Mouse (Mus musculus) midbrain, embryonic 12.5 days (tissue): ENCODE data around the gene Gm42669. TPM values are rescaled to one million over a fixed set of nuclear protein-coding genes. Genes with fewer than 3 reads are reported as not detected.

Experiments used
- ATAC-seq: fragments of 200-750 bp; cut with Nextera tagmentation; 2 replicates; pipeline ENCODE4 v1.8.0; 2017; ENCODE audit warnings: low read depth, moderate TSS enrichment, moderate library complexity; ENCODE audit not compliant: low FRiP score
- H3K27ac ChIP-seq: fragments of 300-500 bp; sonication (generic); replicated peaks from 2 replicates; pipeline ENCODE4 v1.5.1; 2016; ENCODE audit warnings: mild to moderate bottlenecking
- H3K27me3 ChIP-seq: fragments of 300-500 bp; sonication (generic); 2 replicates; pipeline ENCODE4 v1.6.1; 2016; ENCODE audit warnings: mild to moderate bottlenecking
- H3K36me3 ChIP-seq: fragments of 300-500 bp; sonication (generic); 2 replicates; pipeline ENCODE4 v1.6.1; 2016
- H3K4me1 ChIP-seq: fragments of 300-500 bp; sonication (generic); 2 replicates; pipeline ENCODE4 v1.6.1; 2016
- H3K4me2 ChIP-seq: fragments of 300-500 bp; sonication (generic); replicated peaks from 2 replicates; pipeline ENCODE4 v1.6.1; 2016; ENCODE audit warnings: mild to moderate bottlenecking, moderate library complexity
- H3K4me3 ChIP-seq: fragments of 300-500 bp; sonication (generic); 2 replicates; pipeline ENCODE4 v1.5.1; 2016; ENCODE audit warnings: mild to moderate bottlenecking
- H3K9ac ChIP-seq: fragments of 300-500 bp; sonication (generic); replicated peaks from 2 replicates; pipeline ENCODE4 v1.6.1; 2016; ENCODE audit warnings: mild to moderate bottlenecking, moderate library complexity
- H3K9me3 ChIP-seq: fragments of 300-500 bp; sonication (generic); 2 replicates; pipeline ENCODE4 v1.6.1; 2016; ENCODE audit warnings: mild to moderate bottlenecking
- WGBS: fragments of 180-500 bp; shearing (Covaris S2); methylation state at CpG from one replicate; pipeline ENCODE4 v1.1.7; 2016; 5-methylcytosine and 5-hydroxymethylcytosine counted together
- polyA plus RNA-seq: library from polyadenylated mRNA; unstranded; fragments of >200 nt; fragmentation: Nextera tagmentation; extraction: Ambion mirVana; gene quantifications from 2 replicates; pipeline ENCODE4 v1.2.1, GENCODE M21; 2016

The Gm42669 gene
- polyA plus RNA-seq: 0.27 and 0.56 TPM in 2 replicates

DNA sequence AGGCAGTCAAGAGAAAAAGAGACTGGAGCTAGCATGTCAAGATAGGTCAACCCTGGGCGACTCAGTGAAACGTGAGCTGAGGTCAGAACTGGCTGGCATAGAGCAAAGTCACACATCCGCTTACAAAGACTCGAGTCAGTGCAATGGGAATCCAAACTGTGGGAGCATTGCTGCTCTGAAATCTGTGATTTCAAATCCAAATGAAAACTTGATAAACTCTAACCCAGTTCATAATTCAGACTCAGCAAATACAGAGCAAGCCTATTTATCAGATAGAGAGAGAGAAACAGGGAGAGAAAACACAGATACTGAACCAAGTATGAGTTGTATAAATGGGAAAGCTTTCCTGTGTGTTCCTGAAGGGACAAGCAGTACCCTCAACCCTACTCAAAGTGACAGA, at the start of gene Gm42669:
Gene Gm42669, plus strand, starts transcription at position 301 of the 400 bp plus-strand sequence.
- Histone ChIP-seq H3K27me3 (no peaks in the 10 kb centered on the region), H3K27ac (no peak within 1 kb of the TSS), H3K9me3 (no peaks in the 10 kb centered on the region), H3K36me3 (peaks cover 36% of the 10 kb centered on the region), H3K4me3 (no peak within 1 kb of the TSS), H3K9ac (no peak within 1 kb of the TSS), H3K4me2 (no peak within 1 kb of the TSS), H3K4me1 (no peaks in the 10 kb centered on the region)
- no peak for ATAC-seq
- WGBS: 80% methylated on average over 4 of the region's 4 CpGs

DNA sequence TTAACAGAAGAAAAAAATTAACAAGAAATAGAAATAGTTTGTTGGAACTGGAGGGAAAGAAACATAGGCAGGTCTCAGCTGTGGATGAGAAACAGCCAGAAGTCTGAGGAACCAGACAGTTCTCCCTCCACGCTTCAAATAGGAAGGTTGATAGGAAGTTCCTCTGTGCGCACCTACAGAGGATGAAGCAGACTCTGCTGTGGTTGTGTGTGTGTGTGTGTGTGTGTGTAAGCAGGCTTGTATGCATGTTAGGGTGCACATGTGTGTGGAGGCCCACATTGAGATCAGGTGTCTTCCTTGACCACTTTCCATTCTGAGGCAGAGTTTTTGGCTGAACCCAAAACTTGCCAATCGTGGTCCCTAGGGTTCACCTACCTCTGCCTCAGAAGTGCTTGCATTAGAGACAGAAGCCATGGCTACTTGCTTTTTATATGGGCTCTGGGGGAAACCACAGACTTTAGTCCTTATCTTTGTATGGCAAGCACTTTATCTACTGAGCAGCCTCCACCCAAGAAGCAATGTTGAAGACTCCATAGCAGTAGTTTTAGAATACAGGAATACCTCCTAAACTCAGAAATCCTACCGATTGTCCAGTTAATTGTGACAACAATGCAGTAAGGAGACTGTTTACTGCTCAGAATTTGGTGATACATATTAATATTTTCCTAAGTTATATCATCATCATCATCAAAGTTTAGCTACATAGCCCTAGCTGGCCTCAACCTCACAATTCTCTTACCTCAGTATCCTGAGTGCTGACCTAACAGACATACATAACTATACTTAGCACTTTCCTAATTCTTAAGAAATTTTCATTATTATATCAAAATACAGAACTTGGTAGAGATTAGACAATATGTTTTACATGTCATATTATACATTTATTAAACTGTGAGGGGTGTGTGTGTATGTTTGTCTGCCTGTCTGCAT, 45.0 kb upstream of the Gm42669 start:
- Histone ChIP-seq H3K36me3 (no peaks in the 10 kb centered on the region), H3K9me3 (no peaks in the 10 kb centered on the region), H3K27ac (no peak overlapping the region), H3K4me1 (peaks cover 3% of the 10 kb centered on the region; the same call in 1 of the 2 replicates), H3K4me3 (no peak overlapping the region), H3K4me2 (no peak overlapping the region), H3K9ac (no peak overlapping the region), H3K27me3 (no peaks in the 10 kb centered on the region)
- no peak for ATAC-seq
- WGBS: 89% methylated on average over 4 of the region's 4 CpGs

DNA sequence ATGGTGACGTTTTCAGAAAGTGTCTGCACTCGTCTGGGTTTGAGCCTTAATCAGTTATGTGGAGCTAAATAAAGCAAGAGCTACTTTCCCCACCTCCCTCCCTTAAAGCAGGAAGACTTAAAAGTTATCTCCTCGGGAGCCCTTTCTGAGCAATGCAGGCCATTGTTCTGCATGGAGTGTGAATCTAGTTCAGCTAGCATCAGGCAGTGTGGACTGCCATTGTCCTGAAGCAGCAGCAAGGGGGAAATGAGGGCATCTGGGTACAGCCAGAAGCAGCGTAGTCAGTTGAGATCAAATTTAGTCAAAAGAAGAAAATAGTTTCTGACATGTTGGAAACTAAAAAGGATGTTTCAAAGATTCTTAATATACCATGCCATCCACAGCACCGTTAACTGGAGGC, 40.9 kb upstream of the Gm42669 start:
- H3K27ac ChIP-seq: no peak overlapping the region
- no peaks in the 10 kb centered on the region for H3K9me3 ChIP-seq
- no peak overlapping the region for H3K9ac ChIP-seq
- no peaks in the 10 kb centered on the region for H3K36me3 ChIP-seq
- no peak overlapping the region for H3K4me2 ChIP-seq
- H3K4me1 ChIP-seq: peaks cover 3% of the 10 kb centered on the region; the same call in 1 of the 2 replicates
- H3K27me3 ChIP-seq: no peaks in the 10 kb centered on the region
- no peak for ATAC-seq
- WGBS: 31% methylated on average over 5 of the region's 5 CpGs
- no peak overlapping the region for H3K4me3 ChIP-seq

DNA sequence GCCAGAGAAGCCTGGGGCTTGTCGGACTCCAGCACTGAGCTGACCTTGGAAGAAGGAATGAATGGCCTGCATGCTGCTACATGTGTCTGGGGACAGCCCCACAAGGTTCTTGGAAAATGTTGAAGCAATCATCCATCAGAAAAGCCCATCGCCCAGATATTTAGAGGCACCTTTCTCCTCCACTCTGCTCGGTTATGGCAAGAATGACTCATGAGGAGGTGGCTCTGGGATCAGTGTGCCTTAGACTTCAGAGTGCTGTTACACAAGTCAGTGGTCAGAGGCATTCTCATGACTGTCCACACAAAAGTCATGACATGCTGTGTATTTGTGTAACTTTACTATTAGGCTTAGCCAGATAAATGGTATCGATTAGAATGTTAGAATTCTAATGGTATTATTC, 40.3 kb upstream of the Gm42669 start:
- Histone ChIP-seq H3K27me3 (no peaks in the 10 kb centered on the region), H3K4me1 (peaks cover 3% of the 10 kb centered on the region; the same call in 1 of the 2 replicates), H3K4me2 (no peak overlapping the region), H3K9ac (no peak overlapping the region), H3K9me3 (no peaks in the 10 kb centered on the region), H3K4me3 (no peak overlapping the region), H3K27ac (no peak overlapping the region), H3K36me3 (no peaks in the 10 kb centered on the region)
- WGBS: 83% methylated on average over 4 of the region's 4 CpGs
- no peak for ATAC-seq

DNA sequence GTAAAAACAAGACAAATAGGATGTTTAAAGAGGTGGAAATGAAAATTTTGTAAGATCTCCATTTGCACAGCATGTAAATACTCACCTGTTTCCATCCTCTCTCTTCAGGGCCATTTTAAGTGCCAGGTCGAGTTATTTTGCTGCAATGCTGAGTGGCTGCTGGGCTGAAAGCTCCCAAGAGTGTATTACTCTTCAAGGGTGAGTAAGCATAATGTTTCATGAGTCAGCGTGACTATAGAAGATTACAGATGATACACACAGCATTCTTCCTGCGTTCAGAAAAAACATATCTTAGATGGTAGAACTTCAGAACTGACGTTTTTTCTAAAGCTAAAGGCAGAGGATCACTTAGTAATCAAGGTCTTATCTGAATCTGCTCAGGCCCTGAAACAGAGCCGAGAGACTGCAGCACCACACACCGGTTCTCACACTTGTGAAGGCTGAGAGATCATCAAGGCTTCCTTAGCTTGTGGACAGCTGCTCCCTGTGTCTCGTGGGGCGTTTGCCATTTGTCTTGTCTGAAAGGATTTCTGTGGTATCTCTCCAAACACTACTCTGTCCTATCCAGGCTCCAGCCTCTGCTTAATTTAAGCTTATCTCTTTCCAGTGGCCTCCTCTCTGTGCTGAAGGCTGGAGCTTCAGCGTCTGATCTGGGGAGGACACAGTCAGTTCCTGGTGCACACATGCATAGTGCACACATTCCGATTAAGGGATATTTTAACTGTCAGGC, 36.7 kb upstream of the Gm42669 start:
- 84% methylated on average over 10 of the region's 10 CpGs for WGBS
- no peak overlapping the region for H3K9ac ChIP-seq
- no peak overlapping the region for H3K4me2 ChIP-seq
- H3K36me3 ChIP-seq: peaks cover 9% of the 10 kb centered on the region; the same call in 1 of the 2 replicates
- ATAC-seq: no peak
- H3K27ac ChIP-seq: no peak overlapping the region
- no peak overlapping the region for H3K4me3 ChIP-seq
- no peaks in the 10 kb centered on the region for H3K27me3 ChIP-seq
- peaks cover 3% of the 10 kb centered on the region; the same call in 1 of the 2 replicates for H3K4me1 ChIP-seq
- H3K9me3 ChIP-seq: no peaks in the 10 kb centered on the region

DNA sequence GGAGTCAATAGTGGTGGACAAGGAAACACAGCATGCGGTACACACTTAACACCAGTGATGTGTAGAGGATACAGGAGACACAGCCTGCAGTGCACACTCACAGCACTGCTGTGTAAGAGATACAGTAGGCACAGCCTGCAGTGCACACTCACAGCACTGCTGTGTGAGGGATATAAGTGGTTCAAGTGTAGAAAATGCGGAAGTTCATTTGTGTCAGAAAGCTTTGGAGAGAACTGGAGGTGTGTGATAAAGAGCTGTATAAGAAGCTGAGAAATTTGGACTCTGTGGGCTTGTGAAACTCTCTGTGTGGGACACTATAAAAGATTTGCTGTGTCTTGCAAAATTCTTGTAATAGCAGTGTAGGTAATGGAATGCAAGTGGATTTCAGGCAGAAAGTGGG, 27.2 kb upstream of the Gm42669 start:
- H3K9ac ChIP-seq: no peak overlapping the region
- H3K4me2 ChIP-seq: no peak overlapping the region
- no peak for ATAC-seq
- H3K4me3 ChIP-seq: no peak overlapping the region
- WGBS: 92% methylated on average over 2 of the region's 2 CpGs
- H3K4me1 ChIP-seq: no peaks in the 10 kb centered on the region
- H3K36me3 ChIP-seq: peaks cover 3% of the 10 kb centered on the region; the same call in 1 of the 2 replicates
- no peaks in the 10 kb centered on the region for H3K27me3 ChIP-seq
- H3K27ac ChIP-seq: no peak overlapping the region
- H3K9me3 ChIP-seq: no peaks in the 10 kb centered on the region

DNA sequence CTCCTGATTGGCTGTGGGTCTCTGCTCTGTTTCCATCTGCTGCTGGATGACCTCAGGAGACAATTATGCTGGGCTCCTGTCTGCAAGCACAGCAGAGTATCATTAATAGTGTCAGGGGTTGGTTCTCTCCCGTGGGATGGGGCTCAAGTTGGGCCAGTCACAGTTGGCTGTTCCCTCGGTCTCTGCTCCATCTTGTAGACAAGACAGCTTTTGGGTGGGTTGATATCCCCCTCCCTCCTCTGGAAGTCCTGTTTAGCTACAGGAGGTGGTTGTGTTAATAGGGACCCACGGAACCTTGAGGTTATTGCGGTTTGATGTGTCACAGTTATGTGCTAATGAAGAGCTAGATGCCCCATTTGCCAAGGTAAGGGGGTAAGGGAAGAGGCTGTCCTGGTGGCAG, 18.4 kb upstream of the Gm42669 start:
- Histone ChIP-seq H3K9me3 (no peaks in the 10 kb centered on the region), H3K27me3 (no peaks in the 10 kb centered on the region), H3K4me3 (no peak overlapping the region), H3K4me1 (no peaks in the 10 kb centered on the region), H3K4me2 (no peak overlapping the region), H3K9ac (no peak overlapping the region), H3K36me3 (0 out of 2 replicates have a peak, but pooled peaks cover 4% of the 10 kb centered on the region), H3K27ac (no peak overlapping the region)
- 74% methylated on average over 4 of the region's 4 CpGs for WGBS
- ATAC-seq: no peak

DNA sequence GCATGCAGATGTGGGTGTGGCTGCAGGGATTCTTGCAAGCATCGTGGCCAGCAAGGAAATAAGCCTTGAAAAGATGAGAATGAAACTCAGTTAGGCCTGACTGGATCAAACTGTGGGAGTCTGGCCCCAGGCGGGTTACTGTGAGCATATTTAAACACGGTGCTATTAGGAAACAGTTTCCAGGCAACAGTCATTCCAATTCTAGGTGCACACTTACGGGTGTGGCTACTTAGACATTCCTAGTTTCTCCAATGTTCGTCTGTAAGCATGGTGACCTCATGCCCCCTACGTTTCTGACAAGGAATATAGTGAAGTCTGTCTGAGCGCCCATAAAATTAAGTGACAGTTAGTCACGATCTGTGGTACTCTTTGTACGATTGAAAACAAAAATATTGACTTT, 16.4 kb upstream of the Gm42669 start:
- Histone ChIP-seq H3K4me2 (no peak overlapping the region), H3K9me3 (no peaks in the 10 kb centered on the region), H3K27me3 (no peaks in the 10 kb centered on the region), H3K4me1 (no peaks in the 10 kb centered on the region), H3K9ac (no peak overlapping the region), H3K4me3 (no peak overlapping the region), H3K36me3 (0 out of 2 replicates have a peak, but pooled peaks cover 8% of the 10 kb centered on the region), H3K27ac (no peak overlapping the region)
- 77% methylated on average over 9 of the region's 9 CpGs for WGBS
- no peak for ATAC-seq

DNA sequence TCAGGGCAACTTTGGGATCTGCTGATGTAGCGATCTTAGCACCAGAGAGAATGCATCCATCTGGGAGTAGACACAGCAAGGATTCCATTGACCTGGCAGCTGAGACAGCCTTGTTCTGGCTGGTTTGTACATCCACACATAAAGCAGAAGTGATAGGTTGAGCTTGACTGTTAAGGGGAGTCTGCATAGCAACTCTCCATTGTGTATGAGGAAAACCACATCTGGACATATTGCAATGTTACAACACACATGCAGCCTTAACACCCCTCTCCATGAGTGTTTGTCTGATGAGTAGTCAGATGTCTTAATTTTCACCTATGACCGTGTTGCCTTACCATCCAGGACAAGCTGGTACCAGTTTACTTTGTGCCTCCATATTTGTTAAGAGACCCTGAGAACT, 14.9 kb upstream of the Gm42669 start:
- Histone ChIP-seq H3K9ac (no peak overlapping the region), H3K4me1 (0 out of 2 replicates have a peak, but pooled peaks cover 2% of the 10 kb centered on the region), H3K4me3 (no peak overlapping the region), H3K4me2 (no peak overlapping the region), H3K27me3 (no peaks in the 10 kb centered on the region), H3K9me3 (no peaks in the 10 kb centered on the region), H3K27ac (no peak overlapping the region), H3K36me3 (0 out of 2 replicates have a peak, but pooled peaks cover 8% of the 10 kb centered on the region)
- no peak for ATAC-seq
- WGBS: 86% methylated on average over 2 of the region's 2 CpGs

DNA sequence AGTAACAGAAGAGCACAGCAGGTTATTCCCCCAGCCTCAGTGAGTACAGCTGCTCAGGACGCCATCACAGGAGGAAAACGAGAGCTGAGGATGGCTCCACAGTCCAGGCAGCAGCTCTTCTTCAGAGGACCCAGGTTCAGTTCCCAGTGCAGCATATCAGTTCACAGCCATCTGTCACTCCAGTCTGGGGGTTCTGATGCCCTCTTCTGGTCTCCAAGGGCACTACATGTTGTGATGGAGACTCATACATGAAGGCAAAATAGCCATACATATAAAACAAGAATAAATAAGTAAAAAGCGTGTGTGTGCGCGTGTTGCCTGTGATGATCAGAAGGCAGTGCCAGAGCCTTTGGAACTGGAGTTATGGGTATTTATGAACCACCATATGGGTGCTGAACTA, 12.7 kb upstream of the Gm42669 start:
- no peak overlapping the region for H3K9ac ChIP-seq
- no peaks in the 10 kb centered on the region for H3K9me3 ChIP-seq
- ATAC-seq: no peak
- no peak overlapping the region for H3K27ac ChIP-seq
- H3K4me1 ChIP-seq: peaks cover 11% of the 10 kb centered on the region
- no peaks in the 10 kb centered on the region for H3K27me3 ChIP-seq
- 96% methylated on average over 5 of the region's 5 CpGs for WGBS
- no peak overlapping the region for H3K4me3 ChIP-seq
- 0 out of 2 replicates have a peak, but pooled peaks cover 8% of the 10 kb centered on the region for H3K36me3 ChIP-seq
- no peak overlapping the region for H3K4me2 ChIP-seq

DNA sequence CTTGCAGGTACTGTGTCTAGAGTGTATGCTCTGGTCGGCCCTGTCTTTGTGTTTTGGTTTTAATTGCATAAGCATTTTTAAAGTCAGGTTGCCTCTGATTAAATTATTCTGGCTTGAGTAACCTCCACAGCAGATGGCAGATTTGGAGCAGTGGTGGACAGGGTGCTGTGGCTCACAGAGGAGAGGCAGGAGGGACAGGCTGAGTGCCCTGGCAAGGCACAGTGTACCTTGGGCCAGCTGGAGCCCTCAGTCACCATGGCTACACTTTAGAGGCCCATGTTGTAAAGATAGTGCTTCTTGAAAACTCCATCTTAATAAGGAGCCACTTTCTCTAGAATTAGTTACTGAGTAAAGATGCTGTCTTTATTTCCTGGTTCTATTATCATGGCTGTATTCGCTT, 11.4 kb upstream of the Gm42669 start:
- ATAC-seq: no peak
- Histone ChIP-seq H3K4me1 (peaks cover 11% of the 10 kb centered on the region), H3K4me2 (no peak overlapping the region), H3K27me3 (no peaks in the 10 kb centered on the region), H3K27ac (peak overlapping the region; percentile 42; the same call in 1 of the 2 replicates), H3K9ac (no peak overlapping the region), H3K36me3 (0 out of 2 replicates have a peak, but pooled peaks cover 8% of the 10 kb centered on the region), H3K9me3 (no peaks in the 10 kb centered on the region), H3K4me3 (no peak overlapping the region)
- WGBS: 85% methylated on average over 2 of the region's 2 CpGs
